Mouse (Mus musculus) CD4-positive, CD25-positive, alpha-beta regulatory T cell, adult 4 months (primary cell): Measurements from ENCODE around the gene Pnpla1. TPM values are rescaled to one million over a fixed set of nuclear protein-coding genes. Genes with fewer than 3 reads are reported as not detected.

Experiments
- ATAC-seq: one replicate; pipeline ENCODE4 v1.8.0; 2017
- polyA plus RNA-seq, 2 experiments: library from polyadenylated mRNA; unstranded; fragments of 100-300 nt; shearing (Covaris generic); gene quantifications; one replicate each; pipeline ENCODE4 v1.2.1; 2017

The Pnpla1 gene
- polyA plus RNA-seq, 2 experiments from 2014 or later = not detected

DNA sequence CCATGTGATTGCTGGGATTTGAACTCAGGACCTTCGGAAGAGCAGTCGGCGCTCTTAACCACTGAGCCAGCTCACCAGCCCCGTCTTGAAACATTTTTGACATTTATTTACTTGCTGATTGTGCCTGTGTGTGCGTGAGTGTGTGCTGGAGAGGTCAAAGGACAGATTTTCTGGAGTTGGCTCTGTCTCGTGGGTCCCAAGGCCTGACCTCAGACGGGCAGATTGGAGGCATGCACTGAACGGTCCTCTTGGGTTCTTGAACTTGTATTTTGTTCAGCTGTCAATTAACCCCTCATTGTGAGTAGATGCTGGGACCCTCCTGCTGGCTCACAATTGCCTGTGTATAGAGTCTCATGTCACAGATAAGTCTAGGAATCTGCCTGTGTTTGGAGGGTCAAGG, 28.1 kb downstream of the Pnpla1 start:
- no peak for ATAC-seq

DNA sequence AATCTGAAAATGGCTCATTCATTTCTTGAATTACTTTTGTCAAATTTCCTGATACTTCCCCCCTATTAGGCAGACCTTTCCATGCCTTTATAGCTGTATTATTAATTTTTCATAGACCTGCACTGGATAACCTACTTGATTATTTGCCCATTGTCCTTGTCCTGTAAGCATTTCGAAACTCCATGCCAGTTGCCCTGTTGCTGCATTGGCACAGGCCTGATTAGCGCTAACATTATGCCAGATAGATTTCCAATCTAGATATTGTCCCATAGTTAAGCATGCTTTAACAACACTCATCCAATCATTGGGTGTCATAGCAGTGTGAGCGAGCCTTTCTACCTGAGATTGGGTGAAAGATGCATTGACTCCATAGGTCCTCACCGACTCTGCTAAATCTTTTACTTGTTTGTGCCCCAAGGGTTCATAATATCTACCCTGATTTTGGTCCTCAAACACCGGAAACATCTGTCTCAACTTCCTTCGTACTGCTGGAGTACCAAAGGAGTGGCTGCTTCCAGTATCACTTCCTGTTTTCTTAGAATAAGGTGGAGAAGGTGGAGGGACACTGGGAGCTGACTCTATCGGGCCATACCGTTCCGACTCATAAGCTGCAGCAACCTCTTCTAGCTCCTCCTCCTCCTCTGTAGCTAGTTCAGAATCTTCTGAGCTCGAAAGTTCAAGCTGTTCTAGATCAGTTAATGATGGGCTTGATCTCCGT, 36.0 kb downstream of the Pnpla1 start:
- peak; percentile 32 for ATAC-seq

DNA sequence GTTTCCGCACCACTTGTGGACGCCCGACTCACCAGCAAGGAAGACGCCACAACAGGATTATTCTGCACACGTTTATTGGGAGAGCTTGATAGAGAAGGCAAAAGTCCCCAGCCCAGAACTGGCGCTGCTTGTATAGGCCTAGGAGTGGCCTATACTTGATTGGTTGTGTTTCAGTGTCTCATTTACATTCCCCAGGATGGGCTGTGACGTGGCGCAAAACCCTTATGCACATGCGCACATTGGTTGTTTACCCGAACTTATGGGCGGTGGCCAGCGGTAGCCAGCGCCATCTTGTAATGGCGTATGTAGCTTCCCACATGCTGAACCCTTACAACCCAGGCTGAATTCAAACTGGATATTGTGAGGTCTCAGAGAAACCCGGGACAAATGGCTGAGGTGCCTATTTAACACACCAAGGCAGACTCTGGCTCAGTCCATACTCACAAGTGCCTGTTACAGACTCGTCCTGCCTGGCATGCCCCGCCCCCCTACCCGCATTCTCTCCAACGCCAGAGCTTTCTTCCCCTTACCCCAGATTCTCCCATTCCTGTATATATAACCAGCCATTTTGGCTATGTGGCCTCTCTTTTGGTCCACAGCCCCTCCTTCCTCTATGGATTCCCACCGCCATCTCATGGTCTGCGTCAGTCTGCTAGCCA, 37.1 kb downstream of the Pnpla1 start:
- no peak for ATAC-seq

DNA sequence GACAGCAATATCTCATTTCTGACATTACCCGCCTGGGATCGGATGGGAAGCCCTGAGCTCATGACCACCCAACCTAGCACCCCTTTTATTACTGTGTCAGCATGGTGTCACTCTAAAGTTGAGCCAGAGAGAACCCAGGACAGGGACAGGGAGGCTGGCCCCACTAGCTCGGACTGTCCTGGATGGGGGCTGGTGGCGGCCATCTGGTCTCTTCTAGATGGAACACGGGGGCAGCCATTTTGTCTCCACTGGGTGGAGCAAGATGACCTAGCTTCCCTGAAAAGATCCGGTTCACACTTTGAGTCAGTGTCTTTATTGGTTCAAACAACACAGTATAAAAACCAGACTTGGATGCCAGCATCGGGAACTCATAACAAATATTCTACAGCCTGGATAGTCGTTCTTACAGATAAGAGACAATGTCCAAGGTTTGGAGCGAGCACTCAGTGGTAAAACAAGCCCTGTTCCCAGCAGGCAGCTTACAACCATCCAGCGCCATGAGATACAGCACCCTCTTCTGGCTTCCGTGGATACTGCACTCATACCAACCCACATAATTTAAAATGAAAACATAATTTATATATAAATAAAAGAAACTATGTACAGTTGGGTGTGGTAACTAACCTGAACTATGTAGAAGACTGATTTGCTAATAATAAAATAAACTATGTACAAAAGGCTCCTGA, 38.0 kb downstream of the Pnpla1 start:
- ATAC-seq = no peak

DNA sequence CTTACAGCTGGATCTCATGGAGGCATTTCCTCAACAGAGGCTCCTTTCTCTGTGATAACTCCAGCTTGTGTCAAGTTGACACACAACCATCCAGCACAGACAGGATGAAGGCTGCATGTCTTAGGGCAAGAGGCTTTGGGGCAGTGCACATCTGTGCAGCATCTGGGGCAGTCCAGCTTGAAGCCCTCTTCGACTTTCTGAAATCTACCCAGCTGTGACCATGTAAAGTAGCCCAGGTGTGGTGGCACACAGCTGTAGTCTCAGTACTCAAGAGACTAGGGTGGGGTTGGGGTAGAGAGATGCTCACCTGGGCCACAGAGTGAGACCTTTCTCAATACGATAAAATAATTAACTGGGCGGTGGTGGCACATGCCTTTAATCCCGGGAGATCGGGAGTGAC, 39.6 kb downstream of the Pnpla1 start:
- ATAC-seq = no peak

DNA sequence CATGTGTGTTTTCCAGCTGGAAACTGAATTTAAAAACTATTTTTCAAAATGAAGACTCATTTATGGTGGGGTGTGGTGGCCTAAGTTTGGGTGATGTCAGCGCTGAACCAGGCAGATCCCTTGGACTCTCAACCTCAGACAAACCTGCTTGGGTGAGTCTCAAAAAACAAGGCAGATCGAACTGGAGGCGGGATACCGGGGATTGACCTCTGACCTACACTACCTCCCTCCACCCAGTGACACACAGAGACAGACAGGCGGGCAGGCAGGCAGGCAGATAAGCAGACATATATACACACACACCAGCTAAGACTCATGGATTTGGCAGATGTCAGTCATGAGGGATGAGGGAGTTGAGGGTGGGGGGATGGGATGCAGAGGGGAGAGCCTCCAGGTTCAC, 40.0 kb downstream of the Pnpla1 start:
- no peak for ATAC-seq

DNA sequence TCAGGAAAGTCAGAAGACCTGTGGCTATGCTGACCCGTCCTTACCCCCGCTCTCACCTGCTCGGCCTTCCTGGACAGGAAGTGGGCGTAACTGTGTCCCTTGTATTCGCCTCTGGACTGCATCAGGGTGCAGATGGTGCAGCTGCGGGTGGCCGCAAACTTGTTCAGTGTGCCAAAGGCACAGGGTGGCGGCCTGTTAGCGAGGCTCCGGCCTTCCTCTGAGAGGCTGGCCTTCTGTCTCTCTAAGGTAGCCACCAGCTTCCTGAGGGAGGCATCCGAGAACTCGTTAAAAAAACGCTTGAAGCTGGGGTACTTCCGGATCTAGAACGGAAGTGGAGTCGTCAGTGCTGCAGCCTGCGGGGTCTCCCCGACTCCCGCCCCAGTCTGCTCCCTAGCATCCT, 41.2 kb downstream of the Pnpla1 start:
- ATAC-seq = no peak

DNA sequence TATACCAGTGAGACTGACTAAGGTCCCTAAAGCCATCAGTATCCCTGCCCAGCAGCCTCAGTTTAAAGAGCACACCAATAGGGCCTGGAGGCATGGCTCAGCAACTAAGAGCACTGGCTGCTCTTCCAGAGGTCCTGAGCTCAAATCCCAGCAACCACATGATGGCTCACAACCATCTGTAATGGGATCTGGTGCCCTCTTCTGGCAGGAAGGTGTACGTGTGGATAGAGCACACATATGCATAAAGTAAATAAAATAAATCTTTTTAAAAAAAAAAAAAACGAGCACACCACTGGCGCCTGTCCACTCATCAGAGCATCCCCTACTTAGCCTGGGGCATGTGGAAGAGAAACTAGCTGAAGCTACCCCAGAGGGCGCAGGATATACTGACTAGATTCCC, 43.3 kb downstream of the Pnpla1 start:
- no peak for ATAC-seq

DNA sequence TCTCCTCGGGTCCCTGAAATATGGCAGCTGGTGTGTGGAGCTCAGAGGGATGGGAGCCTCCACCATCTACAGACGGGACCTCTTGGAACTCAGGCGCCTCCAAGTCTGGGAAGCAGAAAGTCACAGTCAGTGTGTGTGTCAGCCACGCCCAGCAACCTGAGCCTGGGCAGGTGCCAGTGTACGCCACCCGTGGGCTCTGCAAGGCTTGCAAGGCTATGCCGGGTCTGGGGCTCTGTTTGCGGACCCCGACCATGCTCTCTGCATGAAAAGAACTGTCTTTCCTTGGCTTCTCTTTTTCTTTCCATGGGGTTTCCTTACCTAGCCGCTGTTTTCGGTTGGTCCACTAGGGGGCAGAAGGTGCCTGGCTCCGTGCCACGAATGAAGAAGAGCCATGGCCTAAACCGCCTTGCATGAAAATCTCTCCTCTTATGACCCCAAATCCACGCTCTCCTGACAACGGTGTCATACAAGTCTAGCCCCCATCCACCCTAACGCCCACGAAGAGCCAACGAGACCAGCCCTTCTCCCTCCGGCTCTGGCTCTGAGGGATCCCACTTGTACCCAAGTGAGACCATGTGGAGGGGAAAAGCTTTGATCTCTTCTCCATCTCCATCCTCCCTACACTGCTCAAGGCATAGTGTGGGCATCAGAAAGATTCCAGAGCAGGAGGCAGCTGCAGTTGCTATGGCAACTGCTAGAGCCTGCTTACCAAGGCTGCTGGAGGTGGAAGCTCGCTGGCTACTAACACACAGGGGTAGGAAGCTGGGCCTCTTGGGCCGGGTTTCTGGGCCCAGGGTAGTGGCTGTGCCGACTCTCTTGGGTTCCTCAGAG, 46.5 kb downstream of the Pnpla1 start:
- no peak for ATAC-seq

DNA sequence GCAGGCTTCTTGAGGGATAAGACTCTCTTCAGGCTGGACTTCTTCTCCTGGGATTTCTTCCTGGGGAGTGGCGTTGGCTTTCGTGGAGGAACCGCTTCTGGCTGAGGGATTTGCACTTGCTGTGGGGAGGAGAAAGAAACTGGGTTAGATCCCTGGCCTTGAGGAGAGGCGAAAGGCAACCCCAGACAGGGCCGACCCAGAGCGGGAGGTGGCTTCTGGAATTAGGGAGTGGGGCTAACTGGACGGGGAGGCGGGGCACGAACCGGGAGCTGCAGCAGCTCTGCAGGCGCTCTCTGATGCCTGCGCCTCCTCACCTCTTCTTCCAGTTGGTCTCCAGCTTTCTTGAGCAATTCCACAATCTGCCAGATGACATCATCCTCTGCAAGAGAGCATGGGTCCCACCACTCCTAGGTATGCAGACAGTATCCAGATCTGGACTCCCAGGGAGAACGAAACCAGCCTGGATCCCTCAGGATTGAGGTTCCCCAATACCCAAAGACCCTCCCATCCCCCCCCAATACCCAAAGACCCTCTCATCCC, 47.2 kb downstream of the Pnpla1 start:
- no peak for ATAC-seq

DNA sequence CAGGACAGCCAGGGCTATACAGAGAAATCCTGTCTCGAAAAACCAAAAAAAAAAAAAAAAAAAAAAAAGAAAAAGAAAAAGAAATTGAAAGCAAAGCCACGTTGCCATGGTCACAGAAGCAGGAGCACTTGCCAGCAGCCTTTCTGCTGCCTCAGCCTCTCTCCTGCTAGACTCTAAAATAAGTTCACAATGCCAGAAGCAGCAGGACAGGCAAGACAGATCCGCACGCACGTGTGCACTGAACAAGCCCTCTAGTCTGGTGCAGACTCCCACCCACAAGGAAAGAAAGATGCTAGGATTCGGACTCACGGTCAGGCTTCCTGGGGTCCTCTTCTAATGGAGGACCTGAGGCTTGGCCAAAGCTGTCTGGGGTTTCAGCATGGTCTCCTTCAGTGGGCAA, 49.7 kb downstream of the Pnpla1 start:
- ATAC-seq = peak; percentile 45

DNA sequence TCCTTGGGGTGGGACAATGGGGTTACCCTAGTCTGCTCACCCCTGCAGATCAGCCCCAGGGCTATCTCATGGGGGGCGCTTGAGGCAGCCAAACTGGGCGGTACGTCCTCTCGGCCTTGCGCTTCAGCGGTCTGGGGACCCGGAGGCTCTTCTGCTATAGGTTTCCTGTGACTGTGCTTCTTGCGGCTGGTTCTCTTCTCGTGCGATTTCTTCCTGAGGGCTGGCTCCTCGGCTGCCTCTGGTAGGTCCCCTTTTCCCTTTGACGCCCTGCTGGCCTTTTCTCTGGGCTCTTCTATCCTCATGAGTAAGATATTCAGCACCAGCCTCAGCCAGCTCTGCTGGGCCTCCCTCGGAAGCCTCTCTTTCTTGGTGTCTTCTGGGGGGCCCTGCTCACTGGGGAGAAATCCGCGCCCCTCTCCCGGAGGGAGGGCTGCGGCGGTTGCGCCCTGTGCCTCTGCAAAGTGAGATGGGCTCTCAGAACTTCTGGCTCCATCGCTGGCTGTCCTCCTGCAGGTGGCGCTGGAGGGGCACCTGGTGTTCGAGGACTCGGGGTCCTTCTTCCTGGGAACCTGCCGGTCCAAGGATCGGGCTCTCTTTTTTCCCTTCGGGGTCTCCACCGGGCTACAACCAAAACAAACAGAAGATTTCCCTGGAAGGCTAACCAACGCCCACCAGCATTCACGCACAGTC, 51.2 kb downstream of the Pnpla1 start:
- peak; percentile 32 for ATAC-seq

DNA sequence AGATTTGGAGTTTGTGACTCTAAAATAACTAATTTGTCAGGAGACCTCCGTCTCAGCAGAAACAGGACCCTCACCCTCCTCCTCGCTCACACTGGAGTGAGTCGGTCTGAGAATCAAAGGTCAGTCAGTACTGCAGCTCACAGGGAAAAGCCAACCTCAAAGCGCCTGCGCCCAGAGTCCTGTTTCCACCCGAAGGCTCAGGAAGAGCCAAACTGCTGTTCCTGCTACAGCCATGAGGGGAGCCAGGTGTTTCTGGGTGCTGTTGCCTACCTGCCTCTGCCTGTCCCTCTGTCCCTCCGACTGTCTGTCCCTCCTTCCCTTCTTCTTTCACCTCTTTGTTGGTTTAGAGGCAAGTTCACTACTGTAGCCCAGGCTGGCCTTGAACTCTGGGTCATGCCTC, 51.9 kb downstream of the Pnpla1 start:
- no peak for ATAC-seq

DNA sequence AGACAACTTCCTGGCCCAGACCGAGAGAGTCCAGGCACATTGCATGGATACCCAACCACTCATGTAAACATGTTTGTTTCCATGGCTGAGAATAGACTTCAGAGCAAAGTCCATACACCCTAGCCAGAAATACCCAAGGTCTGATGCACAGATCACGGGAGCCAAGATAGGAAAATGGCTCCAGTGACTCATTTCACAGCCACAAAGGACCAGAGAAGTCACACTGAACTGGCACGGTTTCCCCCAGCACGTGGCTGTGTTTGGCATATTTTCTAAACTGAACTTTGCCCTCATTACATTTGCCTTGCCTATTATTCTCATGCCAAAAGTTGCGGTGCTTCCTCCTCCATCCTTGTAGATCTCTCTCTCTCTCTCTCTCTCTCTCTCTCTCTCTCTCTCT, 55.0 kb downstream of the Pnpla1 start:
- no peak for ATAC-seq

DNA sequence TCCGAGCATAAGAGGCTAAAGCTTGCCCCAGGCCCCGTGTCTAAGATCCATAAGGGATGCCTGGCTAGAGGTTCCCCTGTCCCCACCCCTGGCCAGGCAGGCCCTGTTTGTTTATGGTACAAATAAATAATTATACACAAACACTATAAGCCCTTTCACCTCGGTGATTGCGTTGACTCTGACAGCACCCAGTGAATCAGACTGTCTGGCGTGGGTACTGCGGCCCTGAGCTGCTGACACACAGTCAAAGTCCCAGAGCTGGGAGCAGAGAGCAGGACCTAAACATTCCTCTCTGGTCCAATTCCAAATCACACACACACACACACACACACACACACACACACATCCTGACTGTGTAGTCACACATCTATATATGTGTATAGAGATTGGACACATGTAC, 55.7 kb downstream of the Pnpla1 start:
- no peak for ATAC-seq

DNA sequence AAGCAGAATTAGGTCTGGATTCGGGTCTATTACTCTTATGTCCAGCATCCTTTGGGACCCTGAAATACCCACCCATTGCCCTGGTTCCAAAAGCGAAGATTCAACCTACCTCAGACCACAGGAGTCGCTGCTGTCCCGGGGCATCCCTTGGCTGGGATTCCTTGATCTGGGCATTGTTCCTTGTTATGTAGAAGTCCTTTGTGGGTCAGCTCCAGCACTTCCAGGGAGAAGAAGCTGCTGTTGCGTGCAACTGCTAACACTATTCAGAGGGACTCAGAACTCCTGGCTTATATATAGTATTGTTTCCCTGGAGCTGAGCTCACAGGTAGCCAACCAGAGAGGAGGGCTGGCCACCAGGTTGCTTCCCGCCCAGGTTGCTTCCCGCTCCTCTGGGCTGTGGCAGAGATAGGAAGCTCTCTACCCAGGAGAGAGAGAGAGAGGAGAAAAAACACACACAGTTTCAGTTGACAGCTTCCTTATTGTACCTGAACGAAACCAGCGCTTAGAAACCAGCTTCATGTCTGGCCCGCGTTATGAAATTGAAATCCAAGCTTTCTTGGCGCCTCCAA, 56.9 kb downstream of the Pnpla1 start, which contains the start of gene 4930539E08Rik:
Gene 4930539E08Rik, minus strand, starts transcription at position 265 of the 569 bp plus-strand sequence.
- no peak for ATAC-seq

DNA sequence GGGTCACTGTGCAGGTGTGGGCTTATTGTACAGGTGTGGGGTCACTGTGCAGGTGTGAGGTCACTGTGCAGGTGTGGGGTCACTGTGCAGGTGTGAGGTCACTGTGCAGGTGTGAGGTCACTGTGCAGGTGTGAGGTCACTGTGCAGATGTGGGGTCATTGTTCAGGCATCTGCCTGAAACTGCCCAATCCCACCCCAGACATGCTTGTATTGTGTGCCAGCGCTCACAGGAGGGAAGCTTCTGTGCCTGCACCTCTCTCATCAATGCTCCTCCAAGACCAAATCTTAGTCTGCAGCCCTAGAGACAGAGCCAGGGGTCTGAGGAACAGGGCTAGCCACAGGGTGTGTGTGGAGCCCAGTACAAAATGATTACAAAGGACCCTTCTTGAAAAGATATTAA, 58.3 kb downstream of the Pnpla1 start:
- no peak for ATAC-seq

DNA sequence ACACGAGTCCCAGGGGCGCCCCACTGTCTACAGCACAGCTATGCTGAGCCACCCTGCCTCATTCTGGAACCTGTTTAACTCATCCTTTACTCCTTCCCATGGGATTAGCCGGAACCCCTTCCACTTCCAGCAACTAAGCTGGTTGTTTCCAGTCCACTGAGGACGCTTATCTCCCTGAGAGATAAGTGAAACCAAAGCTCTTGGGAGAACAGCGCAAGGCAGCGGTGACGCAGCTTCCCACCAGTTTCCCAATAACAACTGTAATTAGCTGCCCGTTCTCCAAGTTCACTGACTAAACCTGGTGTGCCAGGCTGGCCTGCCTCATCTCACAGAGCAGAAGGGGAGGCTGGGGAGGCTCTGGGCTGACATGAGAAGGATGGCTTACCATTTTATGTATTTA, 62.9 kb downstream of the Pnpla1 start:
- ATAC-seq = no peak

DNA sequence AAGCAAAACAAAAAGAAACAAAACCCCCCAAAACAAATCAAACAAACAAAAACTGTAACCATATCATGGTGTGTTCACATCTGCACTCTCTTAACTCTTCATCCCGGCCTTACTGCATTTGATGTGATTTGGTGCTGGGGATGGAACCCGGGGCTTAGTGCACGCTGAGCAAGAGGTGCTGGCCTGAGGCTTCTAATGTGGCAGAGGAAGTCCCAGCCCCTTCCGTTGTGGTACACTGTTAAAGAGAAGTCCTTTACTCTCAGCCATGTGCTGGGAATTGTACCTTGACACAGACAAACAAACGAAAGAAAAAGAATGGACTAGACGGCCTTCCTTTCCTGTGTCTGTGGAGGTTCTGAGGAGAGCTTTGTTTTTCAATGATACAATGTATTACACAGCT, 63.9 kb downstream of the Pnpla1 start:
- ATAC-seq = no peak

DNA sequence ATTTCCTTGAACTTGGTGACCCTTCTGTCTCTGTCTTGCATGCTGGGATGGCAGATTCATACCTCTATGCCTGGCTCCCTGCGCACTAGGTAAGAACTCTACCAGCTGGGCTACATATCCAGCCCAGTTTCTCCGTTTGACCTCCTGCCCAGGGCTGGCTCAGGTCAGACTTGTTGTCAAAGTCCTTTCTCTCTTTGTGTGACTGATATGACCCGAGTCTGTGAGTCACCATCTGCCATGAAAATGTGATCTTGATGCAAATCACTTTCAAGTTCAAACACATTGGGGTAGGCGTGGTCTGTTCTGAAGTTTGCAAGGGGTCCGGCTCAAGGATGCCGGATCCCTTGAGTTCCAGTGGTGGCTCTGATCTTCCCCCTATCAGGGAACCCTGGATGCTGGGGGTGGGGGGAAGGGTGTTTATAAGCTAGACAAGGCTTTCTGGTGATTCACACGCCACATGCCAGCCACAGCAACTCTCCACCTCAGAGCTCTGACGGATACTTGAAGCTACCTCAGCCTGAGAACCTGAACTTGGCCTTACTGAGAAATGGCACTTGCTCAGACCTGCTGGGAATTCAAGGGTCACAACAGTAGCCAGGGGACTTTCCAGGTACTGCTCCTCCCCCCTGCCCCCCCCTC, 66.9 kb downstream of the Pnpla1 start:
- ATAC-seq = no peak

DNA sequence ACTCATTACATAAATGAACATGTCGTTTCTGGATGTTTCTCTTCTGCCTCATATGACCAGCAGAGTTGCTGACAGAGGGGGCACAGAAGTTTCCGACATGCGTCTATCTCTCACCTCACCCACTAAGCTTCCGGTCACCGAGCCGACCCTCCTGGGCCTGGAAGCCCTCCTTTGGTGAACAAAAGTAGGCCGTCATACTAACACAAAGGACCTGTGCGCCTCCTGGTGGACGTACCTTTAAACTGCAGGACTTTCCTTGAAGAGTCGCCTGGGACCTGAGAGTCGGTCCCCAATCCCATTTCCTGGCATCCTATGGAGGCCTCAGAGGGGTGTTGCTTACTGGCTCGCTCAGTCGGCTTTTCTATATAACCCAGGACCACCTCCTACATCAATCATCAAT, 68.2 kb downstream of the Pnpla1 start:
- ATAC-seq = peak; percentile 43
